Mouse (Mus musculus) lung, adult 2 months (tissue): Measurements from ENCODE around the gene AL731706.2.

ENCODE experiments used
- CTCF ChIP-seq: fragments of 200-500 bp; IDR thresholded peaks from 2 replicates; pipeline ENCODE4 v1.5.1; 2011; ENCODE audit warnings: mild to moderate bottlenecking, low read length, control low read depth; ENCODE audit not compliant: insufficient read depth
- POLR2A ChIP-seq: fragments of 200-500 bp; IDR thresholded peaks from 2 replicates; pipeline ENCODE4 v1.6.1; 2011; ENCODE audit warnings: low read depth, mild to moderate bottlenecking, control low read depth, low read length, borderline replicate concordance; ENCODE audit errors: extremely low read depth

GRCm38 (mm10) chr2:136850366-136850765, 35.1 kb downstream of the AL731706.2 start:
- TF ChIP-seq CTCF: no peak
- TF ChIP-seq POLR2A: no peak
